Mouse (Mus musculus): ENCODE measurements around the gene Bcl7c. TPM values are rescaled to one million over a fixed set of nuclear protein-coding genes. Genes with fewer than 3 reads are reported as not detected.
"Not testable (repeated sequence)": the region's sequence is repeated elsewhere in the genome, so short reads cannot be mapped to it uniquely, and the experiment has no call there.

Gene Bcl7c
- polyA plus RNA-seq, 1 experiment, result 94.7 TPM

DNA sequence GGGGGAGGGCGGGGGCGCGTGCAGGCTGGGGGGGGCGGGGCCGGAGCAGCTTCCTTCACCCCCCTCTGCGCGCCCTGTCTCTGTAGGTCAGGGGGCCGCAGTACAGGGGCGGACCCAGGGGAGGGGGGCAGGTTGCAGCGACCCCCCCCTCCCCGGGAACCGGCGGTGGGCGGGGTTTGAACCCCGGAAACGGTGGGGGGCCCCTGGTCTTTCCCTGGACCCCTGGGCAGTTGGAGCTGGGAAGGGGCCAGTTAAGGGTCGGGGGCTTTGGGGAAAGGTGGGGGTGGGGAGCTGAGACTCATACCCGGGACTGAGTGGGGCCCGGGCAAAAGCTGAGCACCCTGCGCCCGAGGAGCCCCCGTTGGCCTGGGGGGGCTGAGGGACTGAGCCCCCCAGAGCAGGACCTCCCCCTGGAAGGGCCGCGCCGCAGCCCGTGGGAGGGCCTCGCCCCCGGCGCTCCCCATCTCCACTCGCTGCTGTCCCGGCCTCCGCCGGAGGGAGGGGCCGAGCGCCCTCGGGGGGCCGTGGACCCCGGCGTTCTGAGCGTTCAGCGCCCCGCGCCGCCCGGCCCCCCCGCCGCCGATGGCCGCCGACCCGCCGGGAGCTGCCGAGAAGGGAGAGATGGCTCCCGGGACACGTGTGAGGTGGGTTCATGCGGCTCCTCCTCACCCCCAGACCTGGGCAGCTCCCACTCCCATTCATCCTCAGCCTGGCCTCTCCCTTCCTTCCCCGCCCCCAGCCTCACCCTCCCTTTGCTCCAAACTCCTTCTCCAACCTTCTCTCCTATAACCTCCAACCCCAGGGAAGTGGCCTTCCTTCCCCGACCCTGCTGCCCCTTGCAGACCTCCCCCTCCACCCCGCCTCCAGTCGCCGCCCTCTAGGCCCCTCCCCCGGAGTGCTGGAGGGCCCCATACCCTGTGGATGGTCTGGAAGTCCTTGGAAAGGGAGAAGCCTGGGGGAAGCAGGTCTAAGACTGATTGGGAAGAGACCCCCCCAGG is 38.1 kb upstream of the Bcl7c start:
- no peaks in the 10 kb centered on the region for H3K79me2 ChIP-seq (ENCODE audit: control insufficient read depth, insufficient read depth)

DNA sequence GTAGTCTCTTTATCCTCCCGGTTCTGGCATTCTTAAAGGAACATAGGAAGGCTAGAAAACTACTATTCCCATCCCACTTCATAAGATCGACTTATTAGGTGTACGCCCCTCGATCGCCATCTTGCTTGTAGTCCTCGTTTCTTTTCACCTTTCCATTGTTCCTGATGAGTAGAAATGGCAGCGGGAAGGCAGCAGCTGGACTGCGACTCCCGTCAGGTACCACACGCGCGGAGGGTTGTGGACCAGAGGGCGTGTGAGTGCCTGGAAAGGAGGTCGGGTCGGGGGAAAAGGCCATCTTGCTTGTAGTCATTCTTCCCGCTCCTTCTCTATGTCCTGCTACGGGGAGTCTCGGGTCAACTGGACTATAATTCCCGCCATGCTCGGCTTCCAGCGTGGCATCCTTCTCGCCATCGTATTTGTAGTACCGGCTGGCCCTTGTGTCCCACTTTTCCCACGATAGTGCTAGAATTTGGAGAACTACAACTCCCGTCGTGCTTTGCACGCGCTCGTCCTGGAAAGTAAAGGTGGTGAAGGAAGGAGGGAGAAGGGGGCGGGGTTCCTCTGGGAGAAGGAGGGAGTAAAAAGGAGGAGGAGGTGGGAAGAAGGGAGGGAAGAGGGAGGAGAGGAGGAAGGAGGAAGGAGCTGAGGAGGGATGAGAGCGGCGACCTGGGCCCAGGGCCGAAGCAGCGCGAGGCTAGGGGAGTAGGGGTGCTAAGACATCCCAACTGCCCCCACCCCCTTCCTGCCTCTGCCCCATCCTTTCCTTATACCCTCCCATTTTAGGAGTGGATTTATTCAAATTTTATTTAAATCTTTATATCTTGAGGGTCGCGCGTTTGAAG is 37.1 kb upstream of the Bcl7c start:
- Histone ChIP-seq H3K79me2 (ENCODE audit: control insufficient read depth, insufficient read depth) (no peaks in the 10 kb centered on the region), H3ac (ENCODE audit: control insufficient read depth, insufficient read length) (peak overlapping the region; percentile 21), H3K36me3 (ENCODE audit: control insufficient read depth, insufficient read depth) (peaks cover 5% of the 10 kb centered on the region), H3K27me3 (ENCODE audit: control insufficient read depth, insufficient read depth, insufficient read length) (no peaks in the 10 kb centered on the region), H3K4me2 (ENCODE audit: low read depth) (peak overlapping the region; percentile 99), H3K4me3 (peak overlapping the region; percentile 47)
- peak in 1 of 3 experiments; percentile 45 for TF ChIP-seq MYOG (IDR thresholded peaks at IDR 0.05; ENCODE audit: control insufficient read depth in 1 of 3, insufficient read depth in 1 of 3, insufficient read length in 2 of 3, low read depth in 2 of 3)
- no peak for TF ChIP-seq E2F4 (IDR thresholded peaks at IDR 0.05; ENCODE audit: insufficient read depth)
- no peak for TF ChIP-seq CEBPB (IDR thresholded peaks at IDR 0.05; ENCODE audit: insufficient read depth, poor library complexity, severe bottlenecking)
- peak; percentile 85 for TF ChIP-seq POLR2A (IDR thresholded peaks at IDR 0.05; ENCODE audit: insufficient read length, low read depth)
- peak; percentile 23 for TF ChIP-seq SRF (IDR thresholded peaks at IDR 0.05; ENCODE audit: control insufficient read depth, insufficient read length, low read depth)
- peak; percentile 85 for TF ChIP-seq POLR2AphosphoS2 (IDR thresholded peaks at IDR 0.05; ENCODE audit: insufficient read length, low read depth)
- no peak for TF ChIP-seq TCF3 (IDR thresholded peaks at IDR 0.05; ENCODE audit: insufficient read length, low read depth)
- no peak for TF ChIP-seq TCF12 (IDR thresholded peaks at IDR 0.05; ENCODE audit: insufficient read depth, poor library complexity, severe bottlenecking)
- TF ChIP-seq MAX (IDR thresholded peaks at IDR 0.05; ENCODE audit: low read depth), result no peak
- peak in 2 of 3 experiments; percentile 8 to 41 for TF ChIP-seq MYOD1 (IDR thresholded peaks at IDR 0.05; ENCODE audit: control insufficient read depth in 1 of 3, insufficient read length in 2 of 3, low read depth in 2 of 3)
- no peak for TF ChIP-seq REST (IDR thresholded peaks at IDR 0.05; ENCODE audit: insufficient read depth, insufficient read length)
- TF ChIP-seq USF1 (IDR thresholded peaks at IDR 0.05; ENCODE audit: low read depth), result no peak

More for the DNA sequence above, 38.1 kb upstream of the Bcl7c start:
- Histone ChIP-seq H3K27me3 (ENCODE audit: control insufficient read depth, insufficient read depth, insufficient read length) (no peaks in the 10 kb centered on the region), H3K4me3 (peak overlapping the region; percentile 47), H3K4me2 (ENCODE audit: low read depth) (peak overlapping the region; percentile 61), H3K36me3 (ENCODE audit: control insufficient read depth, insufficient read depth) (peaks cover 5% of the 10 kb centered on the region), H3ac (ENCODE audit: control insufficient read depth, insufficient read length) (peak overlapping the region; percentile 21)
- no peak for TF ChIP-seq USF1 (IDR thresholded peaks at IDR 0.05; ENCODE audit: low read depth)
- no peak for TF ChIP-seq REST (IDR thresholded peaks at IDR 0.05; ENCODE audit: insufficient read depth, insufficient read length)
- TF ChIP-seq CEBPB (IDR thresholded peaks at IDR 0.05; ENCODE audit: insufficient read depth, poor library complexity, severe bottlenecking), result no peak

DNA sequence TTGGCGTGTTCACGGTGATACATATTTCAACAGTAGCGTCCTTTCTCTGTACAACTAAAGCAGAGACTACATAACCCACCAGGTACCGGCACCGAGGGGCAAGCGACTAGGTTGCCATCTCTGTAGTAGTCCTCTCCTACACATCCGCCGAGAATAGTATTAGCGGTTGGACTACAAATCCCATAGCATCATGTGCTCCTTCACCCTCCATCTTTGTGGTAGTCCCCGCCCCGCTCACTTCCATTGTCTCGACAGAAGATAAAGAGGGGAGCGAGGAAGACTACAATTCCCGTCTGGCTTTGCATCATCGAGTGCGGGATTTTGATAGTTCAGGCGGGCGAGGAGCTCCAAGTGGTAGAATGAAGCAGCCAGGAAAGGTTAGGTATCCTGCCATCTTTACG is 36.5 kb upstream of the Bcl7c start:
- Histone ChIP-seq H3K4me2 (ENCODE audit: low read depth) (peak overlapping the region; percentile 99), H3ac (ENCODE audit: control insufficient read depth, insufficient read length) (peak overlapping the region; percentile 21), H3K27me3 (ENCODE audit: control insufficient read depth, insufficient read depth, insufficient read length) (no peaks in the 10 kb centered on the region), H3K4me3 (peak overlapping the region; percentile 47), H3K79me2 (ENCODE audit: control insufficient read depth, insufficient read depth) (no peaks in the 10 kb centered on the region), H3K36me3 (ENCODE audit: control insufficient read depth, insufficient read depth) (peaks cover 5% of the 10 kb centered on the region)
- TF ChIP-seq MYOD1 (IDR thresholded peaks at IDR 0.05; ENCODE audit: control insufficient read depth in 1 of 3, insufficient read length in 2 of 3, low read depth in 2 of 3), result no peak
- TF ChIP-seq TCF12 (IDR thresholded peaks at IDR 0.05; ENCODE audit: insufficient read depth, poor library complexity, severe bottlenecking), result no peak
- TF ChIP-seq USF1 (IDR thresholded peaks at IDR 0.05; ENCODE audit: low read depth), result peak; percentile 61
- no peak for TF ChIP-seq TCF3 (IDR thresholded peaks at IDR 0.05; ENCODE audit: insufficient read length, low read depth)
- no peak for TF ChIP-seq POLR2AphosphoS2 (IDR thresholded peaks at IDR 0.05; ENCODE audit: insufficient read length, low read depth)
- TF ChIP-seq MYOG (IDR thresholded peaks at IDR 0.05; ENCODE audit: control insufficient read depth in 1 of 3, insufficient read depth in 1 of 3, insufficient read length in 2 of 3, low read depth in 2 of 3), result no peak
- TF ChIP-seq POLR2A (IDR thresholded peaks at IDR 0.05; ENCODE audit: insufficient read length, low read depth), result peak; percentile 46
- TF ChIP-seq CEBPB (IDR thresholded peaks at IDR 0.05; ENCODE audit: insufficient read depth, poor library complexity, severe bottlenecking), result no peak

DNA sequence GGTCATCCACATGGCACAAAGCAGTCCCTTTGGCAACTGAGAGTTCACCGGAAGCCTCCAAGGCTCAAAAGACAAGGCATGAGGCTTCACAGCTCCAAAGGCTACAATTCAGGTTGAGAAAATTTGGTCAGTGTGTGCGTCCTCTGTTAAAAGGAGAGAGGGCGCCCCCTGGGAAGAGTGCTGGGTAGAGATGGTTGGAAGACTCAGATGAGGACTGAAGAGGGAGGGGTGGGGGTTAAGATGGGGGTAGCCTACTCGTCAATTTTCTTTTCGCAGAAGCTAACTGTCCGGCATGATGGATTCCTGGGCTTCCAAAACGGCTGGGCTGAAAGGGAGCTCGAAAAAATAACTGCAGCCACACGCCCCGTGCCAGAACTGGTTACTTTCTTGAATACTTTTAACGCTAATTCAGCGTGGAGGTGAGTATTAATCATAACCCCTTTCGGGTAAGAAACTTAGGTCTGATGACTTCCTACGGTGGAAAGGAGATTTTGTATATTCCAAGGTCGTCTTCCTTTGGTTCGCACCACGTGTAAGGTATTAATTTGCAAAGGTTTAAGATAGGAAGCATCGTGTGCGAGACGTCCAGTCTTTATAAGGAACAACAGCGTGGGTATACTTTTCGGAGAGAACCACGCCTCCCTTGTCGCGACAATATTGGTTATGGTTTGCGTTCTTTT is 35.8 kb upstream of the Bcl7c start, which contains the start of gene Fbxl19:
Gene Fbxl19 (plus strand): TSS at position 178 of the 680 bp plus-strand sequence.
- Histone ChIP-seq H3K4me3 (peak within 1 kb of the TSS; percentile 47), H3K36me3 (ENCODE audit: control insufficient read depth, insufficient read depth) (peaks cover 5% of the 10 kb centered on the region), H3K4me2 (ENCODE audit: low read depth) (peak within 1 kb of the TSS; percentile 99), H3ac (ENCODE audit: control insufficient read depth, insufficient read length) (peak within 1 kb of the TSS; percentile 21), H3K79me2 (ENCODE audit: control insufficient read depth, insufficient read depth) (no peaks in the 10 kb centered on the region), H3K27me3 (ENCODE audit: control insufficient read depth, insufficient read depth, insufficient read length) (no peaks in the 10 kb centered on the region)
- no peak for TF ChIP-seq REST (IDR thresholded peaks at IDR 0.05; ENCODE audit: insufficient read depth, insufficient read length)
- no peak for TF ChIP-seq POLR2A (IDR thresholded peaks at IDR 0.05; ENCODE audit: insufficient read length, low read depth)
- TF ChIP-seq MYOD1 (IDR thresholded peaks at IDR 0.05; ENCODE audit: control insufficient read depth in 1 of 3, insufficient read length in 2 of 3, low read depth in 2 of 3), result no peak
- TF ChIP-seq E2F4 (IDR thresholded peaks at IDR 0.05; ENCODE audit: insufficient read depth), result no peak
- no peak for TF ChIP-seq CEBPB (IDR thresholded peaks at IDR 0.05; ENCODE audit: insufficient read depth, poor library complexity, severe bottlenecking)
- TF ChIP-seq MAX (IDR thresholded peaks at IDR 0.05; ENCODE audit: low read depth), result no peak
- TF ChIP-seq SRF (IDR thresholded peaks at IDR 0.05; ENCODE audit: control insufficient read depth, insufficient read length, low read depth), result no peak
- TF ChIP-seq MYOG (IDR thresholded peaks at IDR 0.05; ENCODE audit: control insufficient read depth in 1 of 3, insufficient read depth in 1 of 3, insufficient read length in 2 of 3, low read depth in 2 of 3), result no peak
- no peak for TF ChIP-seq USF1 (IDR thresholded peaks at IDR 0.05; ENCODE audit: low read depth)
- TF ChIP-seq TCF3 (IDR thresholded peaks at IDR 0.05; ENCODE audit: insufficient read length, low read depth), result no peak
- TF ChIP-seq TCF12 (IDR thresholded peaks at IDR 0.05; ENCODE audit: insufficient read depth, poor library complexity, severe bottlenecking), result no peak
- TF ChIP-seq POLR2AphosphoS2 (IDR thresholded peaks at IDR 0.05; ENCODE audit: insufficient read length, low read depth), result no peak

DNA sequence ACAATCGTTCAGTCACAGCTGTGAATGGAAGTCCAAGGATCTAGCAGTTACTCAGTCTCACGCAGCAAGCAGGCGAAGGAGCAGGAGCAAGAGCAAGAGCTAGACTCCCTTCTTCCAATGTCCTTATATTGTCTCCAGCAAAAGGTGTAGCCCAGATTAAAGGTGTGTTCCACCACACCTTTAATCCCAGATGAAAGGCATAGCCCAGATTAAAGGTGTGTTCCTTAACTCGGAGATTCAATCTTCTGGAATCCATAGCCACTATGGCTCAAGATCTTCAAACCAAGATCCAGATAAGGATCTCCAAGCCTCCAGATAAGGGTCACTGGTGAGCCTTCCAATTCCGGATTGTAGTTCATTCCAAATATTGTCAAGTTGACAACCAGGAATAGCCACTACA is 23.3 kb upstream of the Bcl7c start, which contains the start of gene Ctf2:
Gene Ctf2 (minus strand): TSS at position 101 of the 400 bp plus-strand sequence.
- not testable (repeated sequence) for H3K79me2 ChIP-seq (ENCODE audit: control insufficient read depth, insufficient read depth); H3ac ChIP-seq (ENCODE audit: control insufficient read depth, insufficient read length); H3K4me2 ChIP-seq (ENCODE audit: low read depth); H3K36me3 ChIP-seq (ENCODE audit: control insufficient read depth, insufficient read depth); H3K4me3 ChIP-seq
- H3K27me3 ChIP-seq (ENCODE audit: control insufficient read depth, insufficient read depth, insufficient read length), result peaks cover 24% of the 10 kb centered on the region

Measured in myocyte (in vitro differentiated cells).